Mouse (Mus musculus): ENCODE measurements around the gene Dazap1.

Gene Dazap1

DNA sequence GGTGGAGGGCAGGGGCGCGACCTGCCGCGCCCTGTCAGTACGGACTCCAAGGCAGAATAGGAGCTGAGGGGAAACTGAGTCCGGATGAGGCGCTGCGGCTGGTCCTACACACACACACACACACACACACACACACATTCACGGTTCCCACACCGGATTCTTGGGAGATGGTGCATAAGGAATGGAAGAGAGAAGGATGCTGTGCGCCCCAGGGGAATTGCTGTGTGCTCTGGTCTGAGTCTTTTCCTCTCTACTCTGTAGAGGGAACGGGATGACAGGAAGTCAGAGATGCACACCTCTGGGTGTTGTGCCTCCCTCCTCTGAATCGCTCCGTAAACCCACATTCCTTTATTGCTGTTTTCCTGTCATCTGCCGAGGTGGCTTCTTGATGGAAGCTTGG lies 38.0 kb downstream of the Dazap1 start:
- DNase-seq, result no peak

DNA sequence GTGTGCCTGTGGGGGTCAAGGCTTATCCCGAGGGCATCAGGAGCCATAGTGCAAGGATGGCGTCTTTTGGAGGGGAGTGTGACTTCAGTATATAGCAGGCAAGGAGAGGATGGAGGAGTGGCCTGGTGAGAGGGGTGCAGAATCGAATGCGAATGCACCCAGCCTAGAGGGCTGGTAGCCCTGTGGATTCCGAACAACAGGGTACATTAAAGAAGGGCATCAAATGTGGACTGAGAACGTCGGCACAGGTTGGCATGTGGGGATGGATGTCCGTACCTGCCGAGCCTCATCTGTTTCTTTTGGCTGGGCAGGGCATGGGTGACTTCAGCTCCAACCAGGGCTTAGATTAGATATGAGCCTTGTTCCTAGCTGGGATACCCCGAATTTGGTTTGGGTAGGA lies 38.5 kb downstream of the Dazap1 start:
- DNase-seq, result no peak

DNA sequence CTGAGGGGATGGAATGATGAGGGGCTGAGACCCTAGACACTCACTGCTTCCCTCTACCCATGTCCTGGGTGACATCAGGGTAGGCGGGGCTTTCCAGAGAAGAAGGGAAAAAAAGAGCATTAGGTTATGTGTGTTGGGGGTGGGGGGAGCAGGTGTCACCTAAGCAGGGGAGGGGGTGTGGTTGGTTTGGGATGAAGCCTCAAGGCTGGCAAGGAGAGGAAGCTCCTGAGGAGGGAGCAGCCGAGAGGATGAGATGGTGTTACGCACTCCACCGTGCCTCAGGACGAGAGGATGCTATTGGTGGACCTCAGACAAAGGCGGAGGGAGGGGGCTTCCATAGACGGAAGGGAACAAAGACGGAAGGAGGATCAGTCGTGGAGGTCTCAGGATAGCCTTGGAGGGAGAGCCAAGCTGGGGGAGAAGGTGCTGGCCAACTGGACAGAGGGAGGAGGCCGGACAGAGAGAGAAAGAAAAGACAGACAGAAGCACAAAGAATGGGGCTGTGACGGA lies 39.4 kb downstream of the Dazap1 start:
- no peak for DNase-seq

DNA sequence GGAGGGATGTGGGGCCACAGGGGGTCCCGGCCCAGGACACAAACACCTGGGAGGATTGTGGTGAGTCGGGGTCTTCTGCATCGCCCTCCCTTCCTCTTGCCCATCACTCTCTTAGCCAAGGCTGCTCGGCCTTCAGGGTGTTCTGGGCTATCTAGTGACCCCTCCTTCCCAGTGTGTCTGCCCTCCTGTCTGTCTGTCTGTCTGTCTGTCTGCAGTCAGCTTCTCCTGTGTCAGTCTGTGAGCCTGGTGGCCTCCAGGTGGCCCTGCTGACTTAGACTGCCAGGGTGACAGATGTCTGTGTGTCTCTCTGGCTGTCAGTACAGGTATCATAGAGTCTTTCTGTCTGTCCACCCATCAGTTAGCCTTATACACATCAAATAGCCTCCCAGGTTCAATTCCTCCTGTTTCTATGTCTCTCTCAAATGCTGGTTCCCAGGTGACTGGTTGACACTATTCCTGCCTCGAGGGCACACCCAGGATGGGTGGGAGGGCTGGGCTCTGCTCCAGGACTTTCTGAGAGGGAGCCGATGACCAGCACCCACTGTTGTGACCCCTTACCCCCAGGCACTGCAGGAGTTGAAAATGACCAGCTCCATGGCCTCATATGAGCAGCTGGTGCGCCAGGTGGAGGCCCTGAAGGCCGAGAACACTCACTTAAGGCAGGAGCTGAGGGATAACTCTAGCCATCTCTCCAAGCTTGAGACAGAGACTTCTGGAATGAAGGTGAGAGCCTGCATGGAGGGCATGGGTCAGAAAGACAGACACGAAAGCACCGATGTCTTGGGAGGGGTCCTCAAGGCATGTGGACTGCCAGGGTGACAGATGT lies 40.2 kb downstream of the Dazap1 start:
- DNase-seq, result no peak

DNA sequence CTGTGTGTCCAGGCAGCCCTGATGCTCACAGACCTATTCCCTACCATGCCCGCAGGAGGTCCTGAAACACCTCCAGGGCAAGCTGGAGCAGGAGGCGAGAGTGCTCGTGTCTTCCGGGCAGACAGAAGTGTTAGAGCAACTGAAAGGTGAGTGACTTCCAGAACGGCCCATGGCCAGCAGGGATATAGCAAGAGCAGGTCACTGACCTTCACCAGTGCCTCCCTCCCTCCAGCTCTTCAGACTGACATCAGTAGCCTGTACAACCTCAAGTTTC lies 40.7 kb downstream of the Dazap1 start:
- no peak for DNase-seq

DNA sequence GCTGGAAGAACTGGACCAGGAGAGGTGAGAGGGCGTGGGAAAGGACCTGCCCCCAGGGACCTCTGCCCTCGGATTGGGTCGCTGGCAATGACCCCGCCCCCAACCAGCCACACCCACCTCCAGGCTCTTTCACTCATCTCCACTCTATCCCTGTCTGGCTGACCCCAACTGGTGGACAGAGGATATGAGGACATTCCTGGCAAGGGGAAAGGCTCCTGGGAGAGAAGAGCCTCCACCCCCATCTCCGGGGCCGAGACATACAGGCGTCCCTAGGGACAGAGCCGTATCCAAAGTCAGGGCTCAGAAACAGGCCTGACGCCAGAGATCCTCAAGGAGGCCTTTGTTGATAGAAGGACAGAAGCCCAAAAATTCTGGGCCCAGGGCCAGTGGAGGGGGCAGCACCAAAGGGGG lies 41.2 kb downstream of the Dazap1 start:
- peak; percentile 77 to 84 for DNase-seq

DNA sequence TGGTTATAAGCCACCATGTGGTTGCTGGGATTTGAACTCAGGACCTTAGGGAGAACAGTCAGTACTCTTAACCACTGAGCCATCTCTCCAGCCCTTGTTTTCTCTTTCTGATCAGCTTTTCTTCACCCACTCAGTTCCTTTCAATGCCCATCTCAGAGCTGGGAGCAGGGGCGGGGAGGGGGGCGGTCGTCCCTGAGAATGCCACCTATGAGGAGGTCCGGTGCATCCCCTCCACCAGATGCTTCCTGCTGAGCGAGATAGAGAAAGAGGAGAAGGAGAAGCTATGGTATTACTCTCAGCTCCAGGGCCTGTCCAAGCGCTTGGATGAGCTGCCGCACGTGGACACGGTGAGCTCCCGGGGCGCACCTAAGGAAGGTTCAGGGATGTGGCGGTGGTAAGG lies 43.2 kb downstream of the Dazap1 start:
- no peak for DNase-seq

DNA sequence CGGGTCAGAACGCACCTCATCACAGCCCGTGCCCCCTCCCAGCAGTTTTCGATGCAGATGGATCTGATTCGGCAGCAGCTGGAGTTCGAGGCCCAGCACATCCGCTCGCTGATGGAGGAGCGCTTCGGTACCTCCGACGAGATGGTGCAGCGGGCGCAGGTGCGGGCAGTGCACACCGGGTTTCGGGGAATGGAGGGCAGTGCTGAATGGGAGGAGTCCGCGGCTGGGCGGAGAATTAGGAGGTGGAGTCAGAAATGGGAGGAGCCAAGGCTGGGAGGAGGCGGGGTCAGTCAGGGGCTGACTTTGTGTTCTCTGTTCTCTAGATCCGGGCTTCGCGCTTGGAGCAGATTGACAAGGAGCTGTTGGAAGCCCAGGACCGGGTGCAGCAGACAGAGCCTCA lies 43.6 kb downstream of the Dazap1 start:
- peak in 1 of 2 experiments; percentile 56 for DNase-seq

DNA sequence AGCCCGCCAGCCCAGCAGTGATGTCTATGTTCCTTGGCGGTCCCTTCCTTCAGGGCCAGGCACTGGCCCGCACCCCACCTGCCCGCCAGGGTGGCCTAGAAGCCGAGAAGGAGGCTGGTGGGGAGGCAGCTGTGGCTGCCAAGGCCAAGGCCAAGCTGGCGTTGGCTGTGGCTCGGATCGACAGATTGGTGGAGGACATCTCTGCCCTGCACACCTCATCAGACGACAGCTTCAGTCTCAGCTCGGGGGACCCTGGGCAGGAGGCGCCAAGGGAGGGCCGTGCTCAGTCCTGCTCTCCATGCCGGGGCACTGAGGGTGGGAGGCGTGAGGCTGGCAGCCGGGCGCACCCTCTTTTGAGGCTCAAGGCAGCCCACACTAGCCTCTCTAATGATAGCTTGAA lies 50.3 kb downstream of the Dazap1 start:
- no peak for DNase-seq

DNA sequence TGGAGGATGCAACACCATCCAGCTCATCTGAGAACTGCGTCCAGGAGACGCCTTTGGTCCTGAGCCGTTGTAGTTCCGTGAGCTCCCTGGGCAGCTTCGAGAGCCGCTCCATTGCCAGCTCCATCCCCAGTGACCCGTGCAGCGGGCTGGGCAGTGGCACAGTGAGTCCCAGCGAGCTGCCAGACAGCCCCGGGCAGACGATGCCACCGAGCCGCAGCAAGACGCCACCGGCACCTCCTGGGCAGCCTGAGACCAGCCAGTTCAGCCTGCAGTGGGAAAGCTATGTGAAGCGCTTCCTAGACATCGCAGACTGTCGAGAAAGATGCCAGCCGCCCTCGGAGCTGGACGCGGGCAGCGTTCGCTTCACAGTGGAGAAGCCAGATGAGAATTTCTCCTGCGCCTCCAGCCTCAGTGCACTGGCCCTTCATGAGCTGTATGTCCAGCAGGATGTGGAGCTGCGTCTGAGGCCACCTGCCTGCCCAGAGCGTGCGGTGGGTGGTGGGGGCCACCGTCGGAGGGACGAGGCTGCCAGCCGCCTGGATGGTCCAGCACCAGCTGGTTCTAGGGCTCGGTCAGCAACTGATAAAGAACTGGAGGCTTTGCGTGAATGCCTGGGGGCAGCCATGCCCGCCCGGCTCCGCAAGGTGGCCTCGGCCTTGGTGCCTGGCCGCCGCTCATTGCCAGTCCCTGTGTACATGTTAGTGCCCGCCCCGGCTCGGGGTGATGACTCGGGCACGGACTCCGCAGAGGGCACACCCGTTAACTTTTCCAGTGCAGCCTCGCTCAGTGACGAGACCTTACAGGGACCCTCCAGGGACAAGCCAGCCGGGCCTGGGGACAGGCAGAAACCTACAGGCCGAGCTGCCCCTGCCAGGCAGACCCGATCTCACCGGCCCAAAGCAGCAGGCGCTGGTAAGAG lies 51.6 kb downstream of the Dazap1 start:
- DNase-seq, result no peak

DNA sequence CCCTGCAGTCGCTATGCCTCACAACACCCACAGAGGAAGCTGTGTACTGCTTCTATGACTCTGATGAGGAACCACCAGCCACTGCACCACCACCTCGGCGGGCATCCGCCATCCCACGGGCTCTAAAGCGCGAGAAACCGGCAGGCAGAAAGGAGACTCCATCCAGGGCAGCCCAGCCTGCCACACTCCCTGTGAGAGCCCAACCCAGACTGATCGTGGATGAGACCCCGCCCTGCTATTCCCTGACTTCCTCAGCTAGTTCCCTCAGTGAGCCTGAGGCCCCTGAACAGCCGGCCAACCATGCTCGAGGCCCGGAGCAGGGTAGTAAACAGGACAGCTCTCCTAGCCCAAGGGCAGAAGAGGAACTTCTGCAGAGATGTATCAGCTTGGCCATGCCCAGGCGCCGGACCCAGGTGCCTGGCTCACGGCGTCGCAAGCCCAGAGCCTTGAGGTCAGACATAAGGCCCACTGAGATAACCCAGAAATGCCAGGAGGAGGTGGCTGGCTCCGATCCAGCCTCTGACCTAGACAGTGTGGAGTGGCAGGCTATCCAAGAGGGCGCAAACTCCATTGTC lies 52.4 kb downstream of the Dazap1 start:
- DNase-seq, result no peak

DNA sequence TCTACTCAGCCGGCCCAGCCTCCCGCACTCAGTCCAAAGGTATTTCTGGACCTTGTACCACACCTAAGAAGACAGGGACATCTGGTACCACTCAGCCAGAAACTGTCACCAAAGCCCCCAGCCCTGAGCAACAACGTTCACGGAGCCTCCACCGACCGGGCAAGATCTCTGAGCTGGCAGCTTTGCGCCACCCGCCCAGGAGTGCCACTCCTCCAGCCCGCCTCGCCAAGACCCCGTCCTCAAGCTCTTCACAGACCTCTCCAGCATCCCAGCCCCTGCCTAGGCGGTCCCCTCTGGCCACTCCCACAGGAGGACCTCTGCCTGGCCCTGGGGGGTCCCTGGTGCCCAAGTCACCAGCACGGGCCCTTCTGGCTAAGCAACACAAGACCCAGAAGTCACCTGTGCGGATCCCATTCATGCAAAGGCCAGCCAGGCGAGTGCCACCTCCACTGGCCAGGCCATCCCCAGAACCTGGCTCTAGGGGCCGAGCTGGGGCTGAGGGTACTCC lies 53.3 kb downstream of the Dazap1 start:
- no peak for DNase-seq

DNA sequence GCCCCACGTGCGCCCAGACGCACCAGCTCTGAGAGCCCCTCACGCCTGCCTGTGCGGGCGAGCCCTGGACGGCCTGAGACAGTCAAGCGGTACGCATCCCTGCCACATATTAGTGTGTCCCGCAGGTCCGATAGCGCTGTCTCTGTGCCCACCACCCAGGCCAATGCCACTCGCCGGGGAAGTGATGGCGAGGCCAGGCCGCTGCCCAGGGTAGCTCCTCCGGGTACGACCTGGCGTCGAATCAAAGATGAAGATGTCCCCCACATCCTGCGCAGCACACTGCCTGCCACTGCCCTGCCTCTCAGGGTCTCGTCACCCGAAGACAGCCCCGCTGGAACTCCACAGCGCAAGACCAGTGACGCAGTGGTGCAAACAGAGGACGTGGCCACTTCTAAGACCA lies 54.0 kb downstream of the Dazap1 start:
- no peak for DNase-seq

DNA sequence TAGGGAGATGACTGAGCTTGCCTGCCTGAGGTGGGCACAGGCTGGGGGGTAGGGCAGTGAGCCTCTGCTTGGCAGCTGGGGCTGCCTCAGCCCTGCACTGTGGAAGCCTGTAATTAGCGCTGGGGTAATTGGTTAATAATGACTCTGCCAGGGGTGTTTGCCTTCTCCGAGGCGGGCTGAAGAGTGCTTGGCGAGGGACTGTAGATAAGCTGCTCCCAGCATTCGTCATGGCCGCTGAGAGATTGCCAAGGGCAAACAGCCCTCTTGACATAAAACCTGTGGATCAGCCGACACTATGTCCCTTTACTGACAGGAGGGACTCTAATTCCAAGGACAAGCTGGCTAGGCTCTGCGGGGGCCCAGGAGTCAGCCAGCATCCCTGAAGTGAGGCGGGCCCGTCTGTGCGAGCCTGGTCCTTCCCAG lies 55.1 kb downstream of the Dazap1 start:
- no peak for DNase-seq

DNA sequence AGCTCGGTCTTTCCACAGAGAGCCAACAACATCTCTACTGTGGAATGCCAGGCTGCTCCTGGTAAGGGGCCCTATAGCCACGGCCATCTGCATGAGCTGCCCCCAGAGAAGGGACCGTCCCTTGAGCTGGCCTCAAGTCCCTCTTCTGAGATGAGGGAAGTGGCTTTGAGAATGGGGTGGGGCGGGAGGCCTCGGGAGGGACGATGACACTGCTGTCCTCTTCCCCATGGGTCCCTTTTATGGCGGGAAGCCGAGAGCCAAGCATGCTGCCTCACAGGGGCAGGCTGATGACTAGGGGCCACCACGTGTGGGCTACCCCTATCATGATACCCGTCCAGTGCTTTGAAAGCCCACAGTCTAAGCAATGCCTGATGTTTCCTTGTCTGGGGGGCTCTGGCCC lies 55.7 kb downstream of the Dazap1 start:
- DNase-seq, result no peak

DNA sequence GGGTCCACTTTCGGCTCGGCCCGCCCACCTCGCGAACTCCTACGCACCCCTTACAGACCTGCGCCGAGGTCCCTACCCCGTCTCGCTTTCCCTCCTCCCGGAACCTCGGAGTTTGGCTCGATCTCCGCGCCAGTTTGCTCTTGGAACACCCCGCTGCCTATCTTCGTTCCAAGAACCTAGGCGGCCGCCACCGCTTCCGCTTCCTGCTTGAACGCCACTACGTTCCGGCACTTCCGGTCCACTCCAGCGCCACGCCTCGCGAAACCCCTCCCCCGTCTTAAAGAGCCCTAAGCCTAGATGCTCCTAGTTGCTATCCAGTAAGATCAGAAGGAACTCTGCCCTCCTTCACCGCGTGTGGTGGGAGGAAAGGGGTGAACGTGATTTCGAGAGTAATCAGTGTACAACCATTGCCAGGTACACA lies 59.1 kb downstream of the Dazap1 start, which contains the start of gene 2310011J03Rik:
2310011J03Rik (minus strand) TSS at position 198 of the 421 bp plus-strand sequence.
- peak; percentile 96 for DNase-seq

DNA sequence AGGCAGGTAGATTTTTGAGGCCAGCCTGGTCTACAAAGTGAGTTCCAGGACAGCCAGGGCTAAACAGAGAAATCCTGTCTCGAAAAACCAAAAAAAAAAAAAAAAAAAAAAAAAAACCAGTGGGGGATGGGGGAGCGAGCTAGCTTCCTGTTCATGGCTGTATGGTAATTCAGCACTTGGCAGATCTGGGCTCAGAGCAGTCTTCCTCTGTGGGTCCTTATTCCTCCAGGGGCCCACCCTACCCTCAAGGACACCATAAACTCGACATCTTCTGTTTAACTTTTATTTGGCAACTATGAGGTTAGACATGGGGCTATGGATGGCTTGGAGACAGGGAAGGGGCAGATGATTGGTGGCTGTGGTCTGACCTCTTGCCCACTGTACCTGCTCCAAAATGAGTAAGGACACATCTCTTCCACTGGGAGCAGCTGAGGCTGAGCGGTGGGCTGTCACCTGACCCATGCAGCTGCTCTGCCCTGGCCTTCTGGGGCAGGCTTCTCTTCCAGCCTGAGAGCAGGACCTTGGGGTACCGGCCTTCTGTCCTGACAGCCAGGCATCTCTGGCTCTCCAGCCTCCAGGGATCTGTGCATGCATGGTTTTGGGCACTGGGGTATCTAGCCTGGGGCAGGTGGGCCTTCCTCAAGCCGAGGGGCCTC lies 59.9 kb downstream of the Dazap1 start:
- no peak for DNase-seq

DNA sequence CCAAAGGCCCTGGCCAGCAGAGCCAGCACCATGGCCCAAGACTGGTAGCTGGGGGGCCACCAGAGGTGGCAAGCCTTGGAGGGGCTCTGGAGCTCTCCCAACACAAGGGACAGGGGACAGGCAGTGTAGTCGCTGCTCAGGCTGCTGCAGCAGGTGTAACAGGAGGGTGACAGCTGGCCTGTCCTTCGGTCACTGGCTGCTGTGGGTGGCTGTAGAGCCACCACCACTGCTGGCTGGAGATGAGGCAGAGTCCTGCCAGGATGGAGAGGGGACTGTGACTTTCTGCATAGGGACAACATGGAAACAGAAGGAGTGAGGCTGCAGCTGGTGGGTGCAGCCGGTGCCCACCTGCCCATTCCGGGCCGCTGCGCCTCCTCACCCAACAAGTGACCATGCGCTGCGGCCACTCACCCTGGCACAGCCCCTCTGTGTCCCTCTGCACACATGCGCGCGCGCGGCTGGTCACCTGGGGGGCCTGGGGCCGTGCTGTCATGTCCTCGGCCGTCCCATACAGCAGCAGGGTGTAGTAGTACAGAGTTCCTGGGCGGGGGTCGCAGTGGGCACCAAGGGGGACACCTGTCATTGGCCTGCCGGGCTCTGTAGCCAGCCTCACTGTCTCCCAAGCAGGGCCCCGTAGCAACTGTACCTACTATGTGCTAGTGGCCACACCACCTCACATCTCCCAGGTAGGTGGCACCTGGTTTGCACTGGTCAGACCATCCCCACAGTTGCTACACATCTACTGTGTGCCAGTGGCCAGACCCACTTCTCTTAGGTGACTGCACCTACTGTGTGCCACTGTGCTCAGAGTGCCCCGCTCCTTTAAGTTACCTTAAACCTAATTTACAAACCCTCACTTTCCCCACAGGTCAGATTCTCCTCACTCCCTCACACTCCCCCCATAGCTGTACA lies 60.6 kb downstream of the Dazap1 start:
- no peak for DNase-seq

DNA sequence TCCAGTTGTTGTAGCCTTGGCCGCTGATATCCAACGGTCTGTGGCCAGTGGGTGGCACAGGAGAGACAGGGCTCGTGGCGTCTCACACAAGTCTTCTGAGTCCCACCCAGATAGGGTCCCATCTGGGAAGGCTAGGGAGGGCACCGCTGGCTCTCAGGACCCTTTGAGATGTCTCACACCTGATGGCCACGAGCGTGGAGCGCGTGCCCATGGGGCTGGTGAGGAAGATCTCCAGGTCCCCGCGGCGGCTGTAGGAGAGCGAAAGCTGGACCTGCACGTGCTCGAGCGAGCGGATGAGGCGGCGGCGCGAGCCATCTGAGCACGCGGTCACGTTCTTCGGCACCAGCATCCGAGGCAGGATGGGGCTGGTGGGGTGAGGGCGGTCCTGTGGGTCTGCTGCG lies 61.5 kb downstream of the Dazap1 start:
- DNase-seq, result peak; percentile 36 to 76

DNA sequence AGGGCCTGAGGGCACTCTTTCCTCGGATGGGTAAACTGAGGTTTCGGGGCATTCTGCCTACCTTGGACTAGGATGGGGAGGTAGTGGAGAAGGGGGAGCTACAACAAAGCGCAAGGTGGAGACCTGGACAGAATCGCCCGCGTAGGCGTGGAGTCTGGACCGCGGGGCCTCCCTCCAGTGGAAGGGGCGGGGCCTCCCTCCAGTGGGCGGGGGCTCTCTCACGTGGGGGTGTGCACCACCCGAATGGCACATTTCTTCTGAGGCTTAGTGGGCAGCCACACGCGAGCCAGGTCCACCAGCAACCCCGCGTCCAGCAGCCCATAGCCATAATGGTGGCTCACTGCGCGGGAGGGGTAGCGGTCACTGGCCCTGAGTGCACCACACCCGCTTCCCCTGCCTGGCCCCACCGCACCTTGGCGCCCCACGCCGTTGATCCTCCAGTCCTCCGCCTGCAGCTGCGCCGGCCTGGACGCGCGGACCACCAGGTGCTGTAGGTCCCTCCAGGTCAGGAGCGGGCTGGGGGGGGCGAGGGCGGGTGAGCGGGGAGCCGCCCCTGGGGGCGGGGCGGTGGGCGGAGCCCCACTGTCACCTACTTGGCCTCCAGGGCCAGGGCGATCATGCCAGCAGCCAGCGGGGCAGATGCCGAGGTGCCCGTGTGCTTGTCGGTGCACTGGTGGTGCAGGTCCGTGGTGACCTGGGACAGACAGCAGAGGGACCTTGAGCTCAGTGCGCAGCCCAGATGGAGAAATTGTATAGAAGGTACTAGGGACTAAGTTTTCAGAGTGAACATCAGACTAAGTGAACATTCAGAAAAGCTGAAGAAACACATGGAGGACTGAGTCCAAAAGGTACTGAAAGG lies 62.2 kb downstream of the Dazap1 start:
- DNase-seq, result peak; percentile 85 to 92

Data from kidney, postnatal 25 days (tissue).